Mouse (Mus musculus): ENCODE data around the gene Gm6309. TPM values are rescaled to one million over a fixed set of nuclear protein-coding genes. Genes with fewer than 3 reads are reported as not detected.
"Not testable (repeated sequence)": the region's sequence is repeated elsewhere in the genome, so short reads cannot be mapped to it uniquely, and the experiment has no call there.

The Gm6309 gene
- polyA plus RNA-seq (2012; rRNA removed), result not detected in 2 replicates

GRCm38 (mm10) chr5:146170621-146171020, at the start of gene Gm6309:
Gene Gm6309, minus strand, starts transcription at chr5:146170721.
- not testable (repeated sequence) for DNase-seq (ENCODE audit: low read depth, low spot score)
- WGBS, result 73% methylated on average over 2 of the region's 2 CpGs

GRCm38 (mm10) chr5:146205537-146205936, 35.0 kb upstream of the Gm6309 start:
- WGBS, result 81% methylated on average over 5 of the region's 5 CpGs
- DNase-seq (ENCODE audit: low read depth, low spot score), result no peak

- 81% methylated on average over 2 of the region's 2 CpGs for WGBS
- DNase-seq (ENCODE audit: low read depth, low spot score), result no peak
Measured at GRCm38 (mm10) chr5:146203921-146204320, 33.4 kb upstream of the Gm6309 start.

GRCm38 (mm10) chr5:146200580-146200979, 30.1 kb upstream of the Gm6309 start:
- WGBS, result 96% methylated on average over 6 of the region's 6 CpGs
- DNase-seq (ENCODE audit: low read depth, low spot score), result no peak

- 64% methylated on average over 2 of the region's 2 CpGs for WGBS
- no peak for DNase-seq (ENCODE audit: low read depth, low spot score)
Measured at GRCm38 (mm10) chr5:146199540-146199939, 29.0 kb upstream of the Gm6309 start.

- no peak for DNase-seq (ENCODE audit: low read depth, low spot score)
Measured at GRCm38 (mm10) chr5:146199073-146199472, 28.6 kb upstream of the Gm6309 start.

- DNase-seq (ENCODE audit: low read depth, low spot score), result no peak
- WGBS, result 87% methylated on average over 8 of the region's 8 CpGs
Measured at GRCm38 (mm10) chr5:146193360-146193759, 22.8 kb upstream of the Gm6309 start.

GRCm38 (mm10) chr5:146190501-146191269, 20.2 kb upstream of the Gm6309 start:
- 72% methylated on average over 3 of the region's 3 CpGs for WGBS

GRCm38 (mm10) chr5:146190093-146190492, 19.6 kb upstream of the Gm6309 start:
- WGBS, result 27% methylated on average over 4 of the region's 4 CpGs
- DNase-seq (ENCODE audit: low read depth, low spot score), result no peak

More at GRCm38 (mm10) chr5:146190501-146191269, 20.2 kb upstream of the Gm6309 start:
- DNase-seq (ENCODE audit: low read depth, low spot score), result no peak

- WGBS, result 84% methylated on average over 7 of the region's 7 CpGs
Measured at GRCm38 (mm10) chr5:146188712-146189111, 18.2 kb upstream of the Gm6309 start.

GRCm38 (mm10) chr5:146188144-146188543, 17.6 kb upstream of the Gm6309 start:
- no peak for DNase-seq (ENCODE audit: low read depth, low spot score)
- 96% methylated on average over 1 of the region's 1 CpGs for WGBS

More at GRCm38 (mm10) chr5:146188712-146189111, 18.2 kb upstream of the Gm6309 start:
- DNase-seq (ENCODE audit: low read depth, low spot score), result no peak

- peak; percentile 14 for DNase-seq (ENCODE audit: low read depth, low spot score)
- 15% methylated on average over 5 of the region's 5 CpGs for WGBS
Measured at GRCm38 (mm10) chr5:146187441-146187840, 16.9 kb upstream of the Gm6309 start.

GRCm38 (mm10) chr5:146185204-146185603, 14.7 kb upstream of the Gm6309 start, which contains the start of gene 1700001J03Rik:
Gene 1700001J03Rik, minus strand, starts transcription at chr5:146185304.
- 72% methylated on average over 4 of the region's 4 CpGs for WGBS
- not testable (repeated sequence) for DNase-seq (ENCODE audit: low read depth, low spot score)

GRCm38 (mm10) chr5:146172744-146173143, 2.2 kb upstream of the Gm6309 start:
- WGBS, result 32% methylated on average over 4 of the region's 4 CpGs

GRCm38 (mm10) chr5:146160439-146160838, 10.1 kb downstream of the Gm6309 start, which contains the start of gene Gm5565:
Gene Gm5565, minus strand, starts transcription at chr5:146160539.
- 96% methylated on average over 3 of the region's 3 CpGs for WGBS
- not testable (repeated sequence) for DNase-seq (ENCODE audit: low read depth, low spot score)

More at GRCm38 (mm10) chr5:146172744-146173143, 2.2 kb upstream of the Gm6309 start:
- not testable (repeated sequence) for DNase-seq (ENCODE audit: low read depth, low spot score)

- 86% methylated on average over 4 of the region's 4 CpGs for WGBS
- not testable (repeated sequence) for DNase-seq (ENCODE audit: low read depth, low spot score)
Measured at GRCm38 (mm10) chr5:146158326-146158725, 12.2 kb downstream of the Gm6309 start.

- 67% methylated on average over 3 of the region's 3 CpGs for WGBS
- DNase-seq (ENCODE audit: low read depth, low spot score), result no peak
Measured at GRCm38 (mm10) chr5:146150454-146150853, 20.1 kb downstream of the Gm6309 start.

GRCm38 (mm10) chr5:146147903-146148302, 22.6 kb downstream of the Gm6309 start:
- DNase-seq (ENCODE audit: low read depth, low spot score), result no peak
- 45% methylated on average over 2 of the region's 2 CpGs for WGBS
